Mouse (Mus musculus): ENCODE measurements around the gene Alk. TPM values are rescaled to one million over a fixed set of nuclear protein-coding genes. Genes with fewer than 3 reads are reported as not detected.

Gene Alk
- polyA plus RNA-seq, 1 experiment from 2014 or later: 0.51 TPM

DNA sequence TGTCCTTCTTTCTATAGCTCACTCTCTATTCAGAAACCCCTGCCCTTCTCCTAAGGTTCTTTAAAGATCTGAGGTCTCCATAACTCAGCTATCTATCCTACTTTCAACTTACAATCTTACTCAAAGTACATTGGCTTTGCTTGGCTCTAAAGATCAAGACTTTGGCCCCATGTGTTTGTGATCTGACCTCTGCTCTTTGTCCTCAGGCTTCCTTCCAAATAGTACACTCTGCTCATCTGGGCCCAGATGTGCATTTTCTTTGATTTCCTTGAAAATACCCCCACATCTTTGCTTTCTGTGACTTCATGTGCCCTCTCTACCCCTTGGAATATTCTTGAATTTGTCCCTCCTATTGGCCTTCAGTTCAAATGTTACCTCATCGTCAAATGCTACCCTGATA is 417.4 kb downstream of the Alk start:
- no peaks in the 10 kb centered on the region for H3K9me3 ChIP-seq (ENCODE audit: control insufficient read depth, low read length)
- no peak for DNase-seq (ENCODE audit: low spot score)
- WGBS: 71% methylated on average over 1 of the region's 1 CpGs
- H3K9ac ChIP-seq (ENCODE audit: low read depth, low read length): no peak overlapping the region
- H3K4me1 ChIP-seq (replicated peaks; ENCODE audit: control insufficient read depth, insufficient read depth, low read length): no peaks in the 10 kb centered on the region
- H3K4me3 ChIP-seq (ENCODE audit: low read depth, low read length): no peak overlapping the region
- no peak for ATAC-seq (ENCODE audit: low FRiP score)
- no peaks in the 10 kb centered on the region for H3K36me3 ChIP-seq (ENCODE audit: control insufficient read depth, insufficient read depth, low read length)
- no peak overlapping the region for H3K27ac ChIP-seq (ENCODE audit: low read depth, low read length)
- H3K4me2 ChIP-seq (replicated peaks; ENCODE audit: low read depth, low read length): no peak overlapping the region
- no peaks in the 10 kb centered on the region for H3K27me3 ChIP-seq (ENCODE audit: control insufficient read depth, insufficient read depth, low read length)

DNA sequence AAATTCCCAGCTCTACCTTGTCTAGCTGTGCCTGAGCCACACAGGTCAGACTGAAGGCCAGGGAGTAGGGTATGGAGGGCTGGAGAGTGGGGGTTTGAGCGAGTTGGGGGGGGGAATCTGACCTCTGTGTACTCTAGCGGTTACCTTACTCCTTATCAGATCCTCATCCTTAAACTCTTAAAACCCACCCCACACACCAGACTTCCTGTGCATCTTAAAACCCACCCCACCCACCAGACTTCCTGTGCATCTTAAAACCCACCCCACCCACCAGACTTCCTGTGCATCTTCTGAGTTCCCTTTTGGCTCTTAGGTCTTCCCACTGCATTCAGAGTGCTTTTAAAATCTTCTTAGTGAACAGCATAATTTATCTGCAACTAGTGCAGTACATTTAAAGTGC is 422.0 kb downstream of the Alk start:
- no peaks in the 10 kb centered on the region for H3K9me3 ChIP-seq (ENCODE audit: control insufficient read depth, low read length)
- no peak overlapping the region for H3K9ac ChIP-seq (ENCODE audit: low read depth, low read length)
- no peak for ATAC-seq (ENCODE audit: low FRiP score)
- H3K27ac ChIP-seq (ENCODE audit: low read depth, low read length): no peak overlapping the region
- DNase-seq (ENCODE audit: low spot score): no peak
- H3K4me2 ChIP-seq (replicated peaks; ENCODE audit: low read depth, low read length): no peak overlapping the region
- no peaks in the 10 kb centered on the region for H3K27me3 ChIP-seq (ENCODE audit: control insufficient read depth, insufficient read depth, low read length)
- H3K4me1 ChIP-seq (replicated peaks; ENCODE audit: control insufficient read depth, insufficient read depth, low read length): no peaks in the 10 kb centered on the region
- H3K36me3 ChIP-seq (ENCODE audit: control insufficient read depth, insufficient read depth, low read length): no peaks in the 10 kb centered on the region
- no peak overlapping the region for H3K4me3 ChIP-seq (ENCODE audit: low read depth, low read length)
- 81% methylated on average over 2 of the region's 2 CpGs for WGBS

DNA sequence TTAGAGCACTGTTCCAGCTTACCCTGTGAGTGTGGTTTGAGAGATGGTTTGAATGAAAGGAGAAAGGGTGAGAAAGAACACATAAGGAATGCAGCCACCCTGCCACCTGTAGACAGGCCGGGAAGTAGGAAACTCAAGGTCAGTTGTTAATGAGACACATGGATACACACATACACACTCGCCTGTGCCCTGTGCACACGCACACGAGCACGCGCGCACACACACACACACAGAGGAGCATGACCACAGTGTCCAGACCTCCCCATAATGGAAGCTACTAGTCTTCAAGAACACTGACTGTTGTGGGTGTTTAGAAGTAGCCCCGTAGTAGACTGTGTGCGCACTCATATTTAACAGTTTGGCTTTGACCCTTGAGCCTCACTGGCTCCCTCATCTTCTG is 424.2 kb downstream of the Alk start:
- ATAC-seq (ENCODE audit: low FRiP score) (no peak), DNase-seq (ENCODE audit: low spot score) (no peak)
- no peaks in the 10 kb centered on the region for H3K9me3 ChIP-seq (ENCODE audit: control insufficient read depth, low read length)
- H3K4me1 ChIP-seq (replicated peaks; ENCODE audit: control insufficient read depth, insufficient read depth, low read length): no peaks in the 10 kb centered on the region
- no peaks in the 10 kb centered on the region for H3K27me3 ChIP-seq (ENCODE audit: control insufficient read depth, insufficient read depth, low read length)
- no peak overlapping the region for H3K9ac ChIP-seq (ENCODE audit: low read depth, low read length)
- no peak overlapping the region for H3K4me2 ChIP-seq (replicated peaks; ENCODE audit: low read depth, low read length)
- H3K4me3 ChIP-seq (ENCODE audit: low read depth, low read length): no peak overlapping the region
- H3K27ac ChIP-seq (ENCODE audit: low read depth, low read length): no peak overlapping the region
- 95% methylated on average over 9 of the region's 9 CpGs for WGBS
- H3K36me3 ChIP-seq (ENCODE audit: control insufficient read depth, insufficient read depth, low read length): no peaks in the 10 kb centered on the region

DNA sequence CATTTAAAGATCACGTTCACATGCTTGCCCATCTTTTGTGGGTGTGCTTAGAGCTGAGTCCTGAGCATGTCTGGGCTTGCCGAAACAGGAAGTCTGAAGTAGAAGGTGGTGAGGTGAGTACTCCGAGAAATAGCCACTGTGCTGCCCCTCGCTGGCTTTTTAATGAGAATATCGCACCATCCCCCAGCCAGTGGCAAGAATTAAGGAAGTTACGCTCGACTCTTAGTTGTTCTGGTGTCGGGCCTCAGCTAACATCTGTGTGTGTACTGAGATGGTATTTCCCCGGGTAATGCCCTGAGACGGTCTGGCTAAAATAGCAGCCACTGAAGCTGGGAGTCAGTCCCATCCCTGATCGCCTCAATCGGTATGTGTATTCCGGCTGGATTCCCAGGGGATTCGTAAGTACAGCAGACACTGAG is 424.7 kb downstream of the Alk start:
- WGBS: 94% methylated on average over 14 of the region's 14 CpGs
- H3K36me3 ChIP-seq (ENCODE audit: control insufficient read depth, insufficient read depth, low read length): no peaks in the 10 kb centered on the region
- DNase-seq (ENCODE audit: low spot score) (no peak), ATAC-seq (ENCODE audit: low FRiP score) (no peak)
- H3K27me3 ChIP-seq (ENCODE audit: control insufficient read depth, insufficient read depth, low read length): no peaks in the 10 kb centered on the region
- no peaks in the 10 kb centered on the region for H3K4me1 ChIP-seq (replicated peaks; ENCODE audit: control insufficient read depth, insufficient read depth, low read length)
- no peak overlapping the region for H3K9ac ChIP-seq (ENCODE audit: low read depth, low read length)
- no peak overlapping the region for H3K4me2 ChIP-seq (replicated peaks; ENCODE audit: low read depth, low read length)
- no peak overlapping the region for H3K4me3 ChIP-seq (ENCODE audit: low read depth, low read length)
- no peaks in the 10 kb centered on the region for H3K9me3 ChIP-seq (ENCODE audit: control insufficient read depth, low read length)
- H3K27ac ChIP-seq (ENCODE audit: low read depth, low read length): no peak overlapping the region

DNA sequence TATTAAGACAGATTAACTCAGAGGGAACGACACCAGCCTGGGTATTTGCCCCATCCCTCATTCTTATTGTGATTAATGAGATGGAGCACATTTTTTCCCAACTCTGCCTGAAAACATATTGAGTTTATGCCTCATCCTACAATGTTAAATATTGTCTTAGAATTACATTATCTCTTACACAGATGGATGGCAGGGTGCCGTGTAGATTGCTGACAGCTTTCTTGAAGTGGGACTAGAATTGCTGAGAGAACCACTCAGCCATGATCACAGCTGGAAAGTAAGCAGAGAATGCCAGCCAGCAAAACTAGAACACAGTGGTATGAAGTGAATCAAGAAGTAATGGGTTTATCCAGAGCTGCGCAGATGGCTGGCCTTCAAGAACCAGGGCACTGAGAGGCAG is 430.6 kb downstream of the Alk start:
- Histone ChIP-seq H3K27me3 (ENCODE audit: control insufficient read depth, insufficient read depth, low read length) (no peaks in the 10 kb centered on the region), H3K9me3 (ENCODE audit: control insufficient read depth, low read length) (no peaks in the 10 kb centered on the region), H3K9ac (ENCODE audit: low read depth, low read length) (no peak overlapping the region), H3K4me1 (replicated peaks; ENCODE audit: control insufficient read depth, insufficient read depth, low read length) (no peaks in the 10 kb centered on the region), H3K4me2 (replicated peaks; ENCODE audit: low read depth, low read length) (no peak overlapping the region), H3K27ac (ENCODE audit: low read depth, low read length) (no peak overlapping the region), H3K4me3 (ENCODE audit: low read depth, low read length) (no peak overlapping the region), H3K36me3 (ENCODE audit: control insufficient read depth, insufficient read depth, low read length) (no peaks in the 10 kb centered on the region)
- DNase-seq (ENCODE audit: low spot score) (no peak), ATAC-seq (ENCODE audit: low FRiP score) (no peak)
- 80% methylated on average over 3 of the region's 3 CpGs for WGBS

DNA sequence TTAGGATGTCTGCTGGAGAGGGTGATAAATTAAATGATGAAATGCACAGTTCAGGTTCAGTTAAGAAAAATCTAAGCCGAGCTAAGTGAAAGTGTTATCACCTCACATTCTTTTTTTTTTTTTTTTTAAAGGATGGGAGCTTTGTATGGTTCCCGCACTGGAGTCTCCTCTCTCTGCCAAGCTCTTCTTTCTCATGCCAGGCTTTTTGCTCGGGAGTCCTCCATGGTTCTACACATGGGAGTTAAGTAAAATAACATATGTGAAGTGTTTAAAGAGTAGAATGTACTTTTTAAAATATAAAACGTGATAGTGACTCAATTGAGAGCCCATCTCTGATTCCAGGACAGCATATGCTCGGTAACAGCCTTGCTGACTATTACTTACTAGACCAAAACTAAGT is 436.3 kb downstream of the Alk start:
- H3K4me1 ChIP-seq (replicated peaks; ENCODE audit: control insufficient read depth, insufficient read depth, low read length): no peaks in the 10 kb centered on the region
- H3K9ac ChIP-seq (ENCODE audit: low read depth, low read length): no peak overlapping the region
- no peak for DNase-seq (ENCODE audit: low spot score)
- ATAC-seq (ENCODE audit: low FRiP score): no peak
- no peaks in the 10 kb centered on the region for H3K36me3 ChIP-seq (ENCODE audit: control insufficient read depth, insufficient read depth, low read length)
- no peak overlapping the region for H3K4me2 ChIP-seq (replicated peaks; ENCODE audit: low read depth, low read length)
- no peaks in the 10 kb centered on the region for H3K9me3 ChIP-seq (ENCODE audit: control insufficient read depth, low read length)
- no peak overlapping the region for H3K27ac ChIP-seq (ENCODE audit: low read depth, low read length)
- no peaks in the 10 kb centered on the region for H3K27me3 ChIP-seq (ENCODE audit: control insufficient read depth, insufficient read depth, low read length)
- no peak overlapping the region for H3K4me3 ChIP-seq (ENCODE audit: low read depth, low read length)
- WGBS: 88% methylated on average over 5 of the region's 5 CpGs

DNA sequence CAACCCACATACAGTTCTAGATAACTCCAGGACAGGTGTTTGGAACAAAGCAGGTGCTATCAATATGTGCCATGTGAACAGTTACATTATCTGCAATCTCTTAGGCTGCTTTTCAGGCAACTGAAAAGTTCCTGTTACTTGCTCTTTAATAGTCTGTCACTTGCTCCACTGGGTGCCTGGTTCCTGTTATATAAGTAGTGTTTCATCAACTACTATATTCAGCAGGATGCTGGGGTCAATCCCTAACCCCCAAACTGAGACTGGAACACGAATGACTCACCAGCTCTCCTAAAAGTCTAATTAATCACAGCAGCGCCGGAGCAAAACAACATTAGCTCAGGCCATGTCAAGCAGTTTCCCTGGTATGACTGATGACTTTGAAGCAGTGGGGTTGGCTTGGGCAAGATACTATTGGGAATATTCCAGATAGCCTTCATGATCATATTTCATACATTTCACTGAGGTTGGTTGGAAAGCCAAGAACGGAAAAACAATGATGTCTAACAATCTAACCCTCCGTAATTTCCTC is 445.5 kb downstream of the Alk start:
- no peak overlapping the region for H3K27ac ChIP-seq (ENCODE audit: low read depth, low read length)
- H3K4me3 ChIP-seq (ENCODE audit: low read depth, low read length): no peak overlapping the region
- H3K27me3 ChIP-seq (ENCODE audit: control insufficient read depth, insufficient read depth, low read length): no peaks in the 10 kb centered on the region
- DNase-seq (ENCODE audit: low spot score): no peak
- H3K4me1 ChIP-seq (replicated peaks; ENCODE audit: control insufficient read depth, insufficient read depth, low read length): no peaks in the 10 kb centered on the region
- ATAC-seq (ENCODE audit: low FRiP score): no peak
- H3K9ac ChIP-seq (ENCODE audit: low read depth, low read length): no peak overlapping the region
- 58% methylated on average over 5 of the region's 5 CpGs for WGBS
- H3K4me2 ChIP-seq (replicated peaks; ENCODE audit: low read depth, low read length): no peak overlapping the region
- no peaks in the 10 kb centered on the region for H3K36me3 ChIP-seq (ENCODE audit: control insufficient read depth, insufficient read depth, low read length)
- H3K9me3 ChIP-seq (ENCODE audit: control insufficient read depth, low read length): no peaks in the 10 kb centered on the region

DNA sequence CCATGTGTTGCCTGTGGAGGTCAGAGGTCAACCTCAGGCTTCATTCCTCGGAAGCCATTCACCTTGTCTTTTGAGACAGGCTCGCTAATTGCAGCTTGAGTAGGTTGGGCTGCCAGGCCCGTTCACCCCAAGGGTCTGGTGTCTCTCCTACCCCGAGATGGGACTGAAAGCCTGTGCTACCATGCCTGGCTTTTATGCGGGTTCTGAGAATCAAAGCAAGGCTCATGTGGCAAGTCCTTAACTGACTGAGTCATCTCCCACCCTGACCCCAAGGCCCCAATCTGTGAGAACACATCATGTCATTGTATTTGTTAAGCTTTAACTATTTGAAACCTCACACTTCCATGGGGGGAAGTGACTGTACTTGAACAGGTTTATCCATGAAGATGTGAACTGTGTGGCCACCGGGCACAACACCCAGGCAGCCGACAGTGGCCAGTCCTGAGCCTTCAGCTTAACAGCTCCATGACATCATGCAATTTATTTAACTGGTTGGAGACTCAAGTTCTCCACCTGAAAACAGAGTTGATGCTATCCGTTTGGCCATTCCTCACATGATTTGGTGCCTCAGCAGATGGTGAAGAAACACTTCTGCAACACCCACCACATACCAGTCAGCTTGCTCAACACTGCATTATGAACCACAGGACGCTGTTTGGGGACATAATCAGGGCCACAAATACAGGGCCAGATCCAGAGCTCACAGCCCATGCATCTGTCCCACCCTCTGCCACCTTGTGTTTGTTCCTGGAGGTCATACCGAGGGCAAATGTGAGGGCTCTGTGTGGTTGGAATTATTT is 446.4 kb downstream of the Alk start:
- WGBS: 77% methylated on average over 10 of the region's 10 CpGs
- Histone ChIP-seq H3K27me3 (ENCODE audit: control insufficient read depth, insufficient read depth, low read length) (no peaks in the 10 kb centered on the region), H3K4me3 (ENCODE audit: low read depth, low read length) (no peak overlapping the region), H3K4me2 (replicated peaks; ENCODE audit: low read depth, low read length) (no peak overlapping the region), H3K9me3 (ENCODE audit: control insufficient read depth, low read length) (no peaks in the 10 kb centered on the region), H3K36me3 (ENCODE audit: control insufficient read depth, insufficient read depth, low read length) (no peaks in the 10 kb centered on the region), H3K4me1 (replicated peaks; ENCODE audit: control insufficient read depth, insufficient read depth, low read length) (no peaks in the 10 kb centered on the region), H3K27ac (ENCODE audit: low read depth, low read length) (no peak overlapping the region), H3K9ac (ENCODE audit: low read depth, low read length) (no peak overlapping the region)
- DNase-seq (ENCODE audit: low spot score): no peak
- no peak for ATAC-seq (ENCODE audit: low FRiP score)

DNA sequence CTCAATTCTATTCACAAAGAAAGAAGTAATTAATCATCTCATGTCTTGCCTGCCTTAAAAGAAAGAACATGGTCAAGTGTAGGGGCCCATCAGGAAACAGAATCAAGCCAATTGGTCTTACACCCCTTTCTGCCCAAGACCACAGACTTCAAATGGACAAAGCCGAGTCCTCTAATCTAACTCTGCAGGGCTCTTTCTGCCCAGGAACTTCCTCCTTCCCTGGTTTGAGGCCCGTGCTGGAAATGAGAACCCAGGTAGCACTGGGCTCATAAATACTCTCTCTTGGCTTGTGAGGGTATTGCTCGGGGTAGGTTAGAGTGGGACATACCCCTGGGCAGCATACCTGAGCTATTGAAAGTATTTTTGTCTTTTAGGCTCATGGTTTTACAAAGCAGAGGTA is 451.4 kb downstream of the Alk start:
- 72% methylated on average over 3 of the region's 3 CpGs for WGBS
- Histone ChIP-seq H3K4me1 (replicated peaks; ENCODE audit: control insufficient read depth, insufficient read depth, low read length) (no peaks in the 10 kb centered on the region), H3K36me3 (ENCODE audit: control insufficient read depth, insufficient read depth, low read length) (no peaks in the 10 kb centered on the region), H3K4me2 (replicated peaks; ENCODE audit: low read depth, low read length) (no peak overlapping the region), H3K27me3 (ENCODE audit: control insufficient read depth, insufficient read depth, low read length) (no peaks in the 10 kb centered on the region), H3K27ac (ENCODE audit: low read depth, low read length) (no peak overlapping the region), H3K9ac (ENCODE audit: low read depth, low read length) (no peak overlapping the region), H3K4me3 (ENCODE audit: low read depth, low read length) (no peak overlapping the region), H3K9me3 (ENCODE audit: control insufficient read depth, low read length) (no peaks in the 10 kb centered on the region)
- DNase-seq (ENCODE audit: low spot score) (no peak), ATAC-seq (ENCODE audit: low FRiP score) (no peak)
